Mouse (Mus musculus) midbrain, embryonic 16.5 days (tissue): ENCODE results near the gene 2200002D01Rik. TPM values are rescaled to one million over a fixed set of nuclear protein-coding genes. Genes with fewer than 3 reads are reported as not detected.
A peak's percentile ranks its signal among the peaks of the same experiment; 100 is the strongest.
"Not testable (repeated sequence)": the region's sequence is repeated elsewhere in the genome, so short reads cannot be mapped to it uniquely, and the experiment has no call there.

Experiments
- ATAC-seq: fragments of 200-750 bp; cut with Nextera tagmentation; 2 replicates; pipeline ENCODE4 v1.8.0; 2017; ENCODE audit warnings: moderate TSS enrichment
- H3K27ac ChIP-seq: fragments of 300-500 bp; sonication (generic); 2 replicates; pipeline ENCODE4 v1.5.1; 2014; ENCODE audit warnings: mild to moderate bottlenecking, low read length, mixed read lengths
- H3K27me3 ChIP-seq: fragments of 300-500 bp; sonication (generic); 2 replicates; pipeline ENCODE4 v1.6.1; 2014; ENCODE audit warnings: low read depth, low read length, mixed read lengths; ENCODE audit not compliant: control insufficient read depth, insufficient read depth
- H3K36me3 ChIP-seq: fragments of 300-500 bp; sonication (generic); 2 replicates; pipeline ENCODE4 v1.6.1; 2014; ENCODE audit warnings: mild to moderate bottlenecking, low read length, moderate library complexity, mixed read lengths; ENCODE audit not compliant: control insufficient read depth, insufficient read depth
- H3K4me1 ChIP-seq: fragments of 300-500 bp; sonication (generic); 2 replicates; pipeline ENCODE4 v1.6.1; 2014; ENCODE audit warnings: mild to moderate bottlenecking, low read length, mixed read lengths; ENCODE audit not compliant: control insufficient read depth, insufficient read depth
- H3K4me2 ChIP-seq: fragments of 300-500 bp; sonication (generic); 2 replicates; pipeline ENCODE4 v1.6.1; 2014; ENCODE audit warnings: mild to moderate bottlenecking, low read length, mixed read lengths
- H3K4me3 ChIP-seq: fragments of 300-500 bp; sonication (generic); 2 replicates; pipeline ENCODE4 v1.5.1; 2014; ENCODE audit warnings: low read depth, mild to moderate bottlenecking, low read length, moderate library complexity, mixed read lengths
- H3K9ac ChIP-seq: fragments of 300-500 bp; sonication (generic); 2 replicates; pipeline ENCODE4 v1.6.1; 2014; ENCODE audit warnings: low read depth, low read length, mixed read lengths
- H3K9me3 ChIP-seq: fragments of 300-500 bp; sonication (generic); replicated peaks from 2 replicates; pipeline ENCODE4 v1.6.1; 2014; ENCODE audit warnings: mild to moderate bottlenecking, low read length, mixed read lengths; ENCODE audit not compliant: control insufficient read depth, poor library complexity, severe bottlenecking
- WGBS: fragments of 180-500 bp; shearing (Covaris S2); extraction: QIAGEN DNeasy Blood & Tissue Kit; methylation state at CpG from one replicate; pipeline ENCODE4 v1.1.7; 2014; 5-methylcytosine and 5-hydroxymethylcytosine counted together
- polyA plus RNA-seq: library from polyadenylated mRNA; unstranded; fragments of >200 nt; fragmentation: Nextera tagmentation; extraction: Ambion mirVana; gene quantifications from 2 replicates; pipeline ENCODE4 v1.2.1, GENCODE M21; 2015

2200002D01Rik gene
- polyA plus RNA-seq, 1 experiment from 2014 or later: 0.46 TPM

GRCm38 (mm10) chr7:29247314-29247700 lies 959 bp downstream of the 2200002D01Rik start:
- Histone ChIP-seq H3K4me2 (peak overlapping the region; percentile 6; the same call in 1 of the 2 replicates), H3K27me3 (peaks cover 19% of the 10 kb centered on the region), H3K4me3 (no peak overlapping the region), H3K36me3 (peaks cover 9% of the 10 kb centered on the region; the same call in 1 of the 2 replicates), H3K27ac (no peak overlapping the region), H3K4me1 (no peaks in the 10 kb centered on the region), H3K9me3 (no peaks in the 10 kb centered on the region), H3K9ac (no peak overlapping the region)
- ATAC-seq: 0 out of 2 replicates have a peak, but pooled peaks have one; percentile 40
- 31% methylated on average over 16 of the region's 16 CpGs for WGBS

- Histone ChIP-seq H3K4me1 (no peaks in the 10 kb centered on the region), H3K4me3 (no peak overlapping the region), H3K9me3 (no peaks in the 10 kb centered on the region), H3K27ac (no peak overlapping the region), H3K9ac (no peak overlapping the region), H3K27me3 (peaks cover 19% of the 10 kb centered on the region), H3K36me3 (peaks cover 9% of the 10 kb centered on the region; the same call in 1 of the 2 replicates), H3K4me2 (no peak overlapping the region)
- no peak for ATAC-seq
- whole genome bisulfite sequencing: 89% methylated on average over 21 of the region's 21 CpGs
These were observed 1.5 kb downstream of the 2200002D01Rik start for GRCm38 (mm10) chr7:29246619-29247313.

- H3K4me1 ChIP-seq: no peaks in the 10 kb centered on the region
- no peak overlapping the region for H3K9ac ChIP-seq
- peaks cover 9% of the 10 kb centered on the region; the same call in 1 of the 2 replicates for H3K36me3 ChIP-seq
- no peak overlapping the region for H3K27ac ChIP-seq
- H3K27me3 ChIP-seq: peaks cover 19% of the 10 kb centered on the region
- no peak overlapping the region for H3K4me2 ChIP-seq
- no peak overlapping the region for H3K4me3 ChIP-seq
- H3K9me3 ChIP-seq: no peaks in the 10 kb centered on the region
- WGBS: 89% methylated on average over 5 of the region's 5 CpGs
- ATAC-seq: no peak
These were observed 2.3 kb downstream of the 2200002D01Rik start for GRCm38 (mm10) chr7:29246015-29246414.

GRCm38 (mm10) chr7:29244732-29245416 lies 3.4 kb downstream of the 2200002D01Rik start:
- no peak for ATAC-seq
- H3K36me3 ChIP-seq: peaks cover 9% of the 10 kb centered on the region; the same call in 1 of the 2 replicates
- no peaks in the 10 kb centered on the region for H3K9me3 ChIP-seq
- H3K4me3 ChIP-seq: no peak overlapping the region
- WGBS: 89% methylated on average over 7 of the region's 7 CpGs
- H3K9ac ChIP-seq: no peak overlapping the region
- H3K27me3 ChIP-seq: peaks cover 19% of the 10 kb centered on the region
- H3K4me2 ChIP-seq: no peak overlapping the region
- no peaks in the 10 kb centered on the region for H3K4me1 ChIP-seq
- no peak overlapping the region for H3K27ac ChIP-seq

- no peaks in the 10 kb centered on the region for H3K36me3 ChIP-seq
- no peaks in the 10 kb centered on the region for H3K27me3 ChIP-seq
- peaks cover 12% of the 10 kb centered on the region for H3K4me1 ChIP-seq
- peak within 1 kb of the TSS; percentile 81 for H3K9ac ChIP-seq
- H3K27ac ChIP-seq: peak within 1 kb of the TSS; percentile 89
- ATAC-seq: peak; percentile 97
- peak within 1 kb of the TSS; percentile 79 for H3K4me3 ChIP-seq
- no peaks in the 10 kb centered on the region for H3K9me3 ChIP-seq
- under 1% methylated on average over 60 of the region's 60 CpGs for WGBS
- H3K4me2 ChIP-seq: peak within 1 kb of the TSS; percentile 84
These were observed 10.0 kb downstream of the 2200002D01Rik start, which contains the start of gene Yif1b for GRCm38 (mm10) chr7:29238019-29238967. Gene Yif1b (plus strand): TSS chr7:29238329.

GRCm38 (mm10) chr7:29237596-29237995 lies 10.7 kb downstream of the 2200002D01Rik start:
- not testable (repeated sequence) for H3K27me3 ChIP-seq, H3K9me3 ChIP-seq, H3K36me3 ChIP-seq
- Histone ChIP-seq H3K4me2 (peak overlapping the region; percentile 84), H3K9ac (peak overlapping the region; percentile 63), H3K27ac (peak overlapping the region; percentile 89), H3K4me3 (peak overlapping the region; percentile 79), H3K4me1 (peaks cover 12% of the 10 kb centered on the region)
- ATAC-seq: peak; percentile 19
- 30% methylated on average over 6 of the region's 6 CpGs for WGBS

GRCm38 (mm10) chr7:29236593-29236992 lies 11.7 kb downstream of the 2200002D01Rik start:
- Histone ChIP-seq H3K36me3 (no peaks in the 10 kb centered on the region), H3K9me3 (no peaks in the 10 kb centered on the region), H3K27ac (no peak overlapping the region), H3K9ac (no peak overlapping the region), H3K27me3 (peaks cover 12% of the 10 kb centered on the region), H3K4me2 (no peak overlapping the region), H3K4me1 (peaks cover 19% of the 10 kb centered on the region), H3K4me3 (no peak overlapping the region)
- no peak for ATAC-seq
- 88% methylated on average over 4 of the region's 4 CpGs for WGBS

GRCm38 (mm10) chr7:29234661-29235060 lies 13.6 kb downstream of the 2200002D01Rik start:
- Histone ChIP-seq H3K4me2 (no peak overlapping the region), H3K9me3 (no peaks in the 10 kb centered on the region), H3K9ac (no peak overlapping the region), H3K27ac (no peak overlapping the region), H3K4me3 (no peak overlapping the region), H3K27me3 (peaks cover 29% of the 10 kb centered on the region), H3K4me1 (peaks cover 18% of the 10 kb centered on the region), H3K36me3 (no peaks in the 10 kb centered on the region)
- 80% methylated on average over 5 of the region's 5 CpGs for WGBS
- ATAC-seq: no peak
